Mouse (Mus musculus): ENCODE data around the gene Ccdc142. TPM values are rescaled to one million over a fixed set of nuclear protein-coding genes. Genes with fewer than 3 reads are reported as not detected.

Ccdc142 gene
- polyA plus RNA-seq, 2 experiments: 0.23 to 1.1 TPM

- no peaks in the 10 kb centered on the region for H3K4me1 ChIP-seq (replicated peaks; ENCODE audit: control insufficient read depth in 2 of 2, insufficient read depth in 2 of 2, low read length in 1 of 2)
- H3K27me3 ChIP-seq (ENCODE audit: control insufficient read depth, insufficient read depth, low read length): peaks cover 95% of the 10 kb centered on the region
- 0 out of 2 replicates have a peak overlapping the region, but pooled peaks have one; percentile 8 for H3K4me2 ChIP-seq (ENCODE audit: low read depth)
- WGBS (ENCODE audit: insufficient replicate concordance): 1% methylated on average over 24 of the region's 24 CpGs
- peak overlapping the region in 1 of 2 experiments; percentile 16; a peak in 1 of 4 replicates for H3K4me3 ChIP-seq (ENCODE audit: insufficient read depth in 1 of 2, low read depth in 2 of 2, low read length in 2 of 2)
- TF ChIP-seq EP300 (IDR thresholded peaks at IDR 0.05; ENCODE audit: low read depth) (no peak), CTCF (IDR thresholded peaks at IDR 0.05; ENCODE audit: low read depth) (no peak)
- H3K36me3 ChIP-seq (replicated peaks; ENCODE audit: control insufficient read depth, insufficient read depth, low read depth): no peaks in the 10 kb centered on the region
- ATAC-seq (ENCODE audit: insufficient read depth) (no peak), DNase-seq (ENCODE audit: low read depth in 3 of 3, low spot score in 3 of 3) (no peak)
- H3K9ac ChIP-seq (replicated peaks): no peak overlapping the region
- H3K9me3 ChIP-seq (ENCODE audit: control insufficient read depth, low read length): no peaks in the 10 kb centered on the region
- no peak overlapping the region for H3K27ac ChIP-seq
Measured at GRCm38 (mm10) chr6:83071220-83071619, 30.2 kb upstream of the Ccdc142 start.

GRCm38 (mm10) chr6:83074979-83075378, 26.4 kb upstream of the Ccdc142 start:
- ATAC-seq (ENCODE audit: insufficient read depth) (no peak), DNase-seq (ENCODE audit: low read depth in 3 of 3, low spot score in 3 of 3) (no peak)
- Histone ChIP-seq H3K4me2 (ENCODE audit: low read depth) (no peak overlapping the region), H3K4me1 (replicated peaks; ENCODE audit: control insufficient read depth in 2 of 2, insufficient read depth in 2 of 2, low read length in 1 of 2) (peaks cover 8% of the 10 kb centered on the region in 2 experiments), H3K9ac (replicated peaks) (no peak overlapping the region), H3K9me3 (ENCODE audit: control insufficient read depth, low read length) (no peaks in the 10 kb centered on the region), H3K36me3 (replicated peaks; ENCODE audit: control insufficient read depth, insufficient read depth, low read depth) (peaks cover 2% of the 10 kb centered on the region; the same call in 1 of the 2 replicates), H3K4me3 (ENCODE audit: insufficient read depth in 1 of 2, low read depth in 2 of 2, low read length in 2 of 2) (no peak overlapping the region), H3K27ac (no peak overlapping the region), H3K27me3 (ENCODE audit: control insufficient read depth, insufficient read depth, low read length) (peaks cover 63% of the 10 kb centered on the region)
- 7% methylated on average over 2 of the region's 2 CpGs for WGBS (ENCODE audit: insufficient replicate concordance)
- TF ChIP-seq EP300 (IDR thresholded peaks at IDR 0.05; ENCODE audit: low read depth) (no peak), CTCF (IDR thresholded peaks at IDR 0.05; ENCODE audit: low read depth) (peak; percentile 46; the same call in 1 of the 2 replicates)

- under 1% methylated on average over 54 of the region's 54 CpGs for WGBS (ENCODE audit: insufficient replicate concordance)
- peaks cover 8% of the 10 kb centered on the region in 2 experiments for H3K4me1 ChIP-seq (replicated peaks; ENCODE audit: control insufficient read depth in 2 of 2, insufficient read depth in 2 of 2, low read length in 1 of 2)
- H3K9ac ChIP-seq (replicated peaks): peak within 1 kb of the TSS; percentile 92
Measured at GRCm38 (mm10) chr6:83077630-83078323, 23.6 kb upstream of the Ccdc142 start, which contains the start of gene Pcgf1. Gene Pcgf1, plus strand, starts transcription at chr6:83077869.

DNA sequence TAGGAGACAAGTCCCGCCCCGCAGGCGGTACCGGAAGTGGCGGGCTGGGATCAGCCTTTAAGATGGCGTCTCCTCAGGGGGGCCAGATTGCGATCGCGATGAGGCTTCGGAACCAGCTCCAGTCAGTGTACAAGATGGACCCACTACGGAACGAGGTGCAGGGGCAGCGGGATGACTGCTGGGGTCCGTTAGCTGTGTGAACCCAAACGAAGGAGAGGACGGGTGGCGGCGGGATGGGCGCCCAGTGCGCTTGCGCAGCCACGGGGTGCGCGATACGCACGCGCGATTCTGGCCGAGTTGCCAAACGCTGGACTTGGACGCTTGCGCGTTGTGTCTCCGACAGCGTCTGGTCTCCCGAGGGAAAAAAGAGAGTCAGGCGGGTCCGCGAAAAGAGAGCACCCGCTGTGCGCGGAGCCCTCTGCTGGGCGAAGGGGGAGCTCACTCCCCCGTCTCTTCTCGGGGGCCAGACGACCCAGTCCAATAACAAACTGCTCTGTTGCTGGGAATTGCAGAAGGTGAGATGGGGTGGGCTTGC, 23.0 kb upstream of the Ccdc142 start:
- ATAC-seq (ENCODE audit: insufficient read depth): peak; percentile 91
- Histone ChIP-seq H3K36me3 (replicated peaks; ENCODE audit: control insufficient read depth, insufficient read depth, low read depth) (peaks cover 6% of the 10 kb centered on the region), H3K4me2 (ENCODE audit: low read depth) (peak overlapping the region; percentile 84), H3K9me3 (ENCODE audit: control insufficient read depth, low read length) (no peaks in the 10 kb centered on the region), H3K9ac (replicated peaks) (peak overlapping the region; percentile 92), H3K4me3 (ENCODE audit: insufficient read depth in 1 of 2, low read depth in 2 of 2, low read length in 2 of 2) (peak overlapping the region; percentile 92 to 96), H3K27me3 (ENCODE audit: control insufficient read depth, insufficient read depth, low read length) (peaks cover 32% of the 10 kb centered on the region), H3K27ac (peak overlapping the region; percentile 84), H3K4me1 (replicated peaks; ENCODE audit: control insufficient read depth in 2 of 2, insufficient read depth in 2 of 2, low read length in 1 of 2) (peaks cover 8% of the 10 kb centered on the region in 2 experiments)
- whole genome bisulfite sequencing (ENCODE audit: insufficient replicate concordance): under 1% methylated on average over 46 of the region's 46 CpGs
- peak; percentile 95 for DNase-seq (ENCODE audit: low read depth in 3 of 3, low spot score in 3 of 3)
- TF ChIP-seq CTCF (IDR thresholded peaks at IDR 0.05; ENCODE audit: low read depth) (peak; percentile 72), EP300 (IDR thresholded peaks at IDR 0.05; ENCODE audit: low read depth) (no peak)

More at GRCm38 (mm10) chr6:83077630-83078323, 23.6 kb upstream of the Ccdc142 start, which contains the start of gene Pcgf1:
- H3K27ac ChIP-seq: peak within 1 kb of the TSS; percentile 84
- DNase-seq (ENCODE audit: low read depth in 3 of 3, low spot score in 3 of 3) (no peak), ATAC-seq (ENCODE audit: insufficient read depth) (peak; percentile 27)
- H3K4me3 ChIP-seq (ENCODE audit: insufficient read depth in 1 of 2, low read depth in 2 of 2, low read length in 2 of 2): peak within 1 kb of the TSS; percentile 92 to 96
- H3K4me2 ChIP-seq (ENCODE audit: low read depth): peak within 1 kb of the TSS; percentile 84
- no peaks in the 10 kb centered on the region for H3K9me3 ChIP-seq (ENCODE audit: control insufficient read depth, low read length)
- TF ChIP-seq CTCF (IDR thresholded peaks at IDR 0.05; ENCODE audit: low read depth): no peak
- TF ChIP-seq EP300 (IDR thresholded peaks at IDR 0.05; ENCODE audit: low read depth): no peak
- H3K27me3 ChIP-seq (ENCODE audit: control insufficient read depth, insufficient read depth, low read length): peaks cover 35% of the 10 kb centered on the region
- H3K36me3 ChIP-seq (replicated peaks; ENCODE audit: control insufficient read depth, insufficient read depth, low read depth): peaks cover 6% of the 10 kb centered on the region

DNA sequence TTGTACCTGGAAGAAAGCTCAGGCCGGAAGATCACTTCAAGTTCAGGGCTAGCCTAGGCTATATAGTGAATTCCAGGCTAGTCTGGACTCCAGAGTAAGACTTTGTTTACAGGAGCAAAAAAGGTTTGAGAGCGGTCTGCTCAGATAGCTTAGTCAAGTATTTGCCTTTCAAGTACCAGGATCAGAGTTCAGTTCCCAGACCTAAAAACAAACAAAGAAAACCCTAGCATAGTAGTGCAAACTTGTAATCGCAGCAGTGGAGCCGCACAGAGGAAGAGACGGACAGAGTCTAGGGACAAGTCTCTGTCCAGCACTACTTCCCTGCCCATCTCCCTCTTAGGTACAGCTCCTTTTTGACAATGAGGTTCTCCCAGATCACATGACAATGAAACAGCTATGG, 21.2 kb upstream of the Ccdc142 start:
- no peak overlapping the region for H3K27ac ChIP-seq
- no peak overlapping the region; the same call in 1 of the 2 replicates for H3K9ac ChIP-seq (replicated peaks)
- WGBS (ENCODE audit: insufficient replicate concordance): 81% methylated on average over 5 of the region's 5 CpGs
- peak overlapping the region; percentile 8; the same call in 1 of the 2 replicates for H3K4me2 ChIP-seq (ENCODE audit: low read depth)
- H3K9me3 ChIP-seq (ENCODE audit: control insufficient read depth, low read length): no peaks in the 10 kb centered on the region
- peaks cover 6% of the 10 kb centered on the region for H3K36me3 ChIP-seq (replicated peaks; ENCODE audit: control insufficient read depth, insufficient read depth, low read depth)
- no peak for ATAC-seq (ENCODE audit: insufficient read depth)
- H3K4me1 ChIP-seq (replicated peaks; ENCODE audit: control insufficient read depth in 2 of 2, insufficient read depth in 2 of 2, low read length in 1 of 2): peaks cover 8% of the 10 kb centered on the region in 2 experiments
- H3K4me3 ChIP-seq (ENCODE audit: insufficient read depth in 1 of 2, low read depth in 2 of 2, low read length in 2 of 2): no peak overlapping the region
- no peak for DNase-seq (ENCODE audit: low read depth in 3 of 3, low spot score in 3 of 3)
- TF ChIP-seq CTCF (IDR thresholded peaks at IDR 0.05; ENCODE audit: low read depth) (no peak), EP300 (IDR thresholded peaks at IDR 0.05; ENCODE audit: low read depth) (no peak)
- H3K27me3 ChIP-seq (ENCODE audit: control insufficient read depth, insufficient read depth, low read length): peaks cover 33% of the 10 kb centered on the region
